Mouse (Mus musculus) spleen, postnatal 36 days (tissue): ENCODE measurements around the gene Hgd.
"Not testable (repeated sequence)": the region's sequence is repeated elsewhere in the genome, so short reads cannot be mapped to it uniquely, and the experiment has no call there.

ENCODE experiments used
- DNase-seq, 2 experiments: peaks; one replicate each; pipeline ENCODE4 v3.0.0; 2022; ENCODE audit warnings: low spot score in 2 of 2, mixed read lengths in 1 of 2

Hgd gene

DNA sequence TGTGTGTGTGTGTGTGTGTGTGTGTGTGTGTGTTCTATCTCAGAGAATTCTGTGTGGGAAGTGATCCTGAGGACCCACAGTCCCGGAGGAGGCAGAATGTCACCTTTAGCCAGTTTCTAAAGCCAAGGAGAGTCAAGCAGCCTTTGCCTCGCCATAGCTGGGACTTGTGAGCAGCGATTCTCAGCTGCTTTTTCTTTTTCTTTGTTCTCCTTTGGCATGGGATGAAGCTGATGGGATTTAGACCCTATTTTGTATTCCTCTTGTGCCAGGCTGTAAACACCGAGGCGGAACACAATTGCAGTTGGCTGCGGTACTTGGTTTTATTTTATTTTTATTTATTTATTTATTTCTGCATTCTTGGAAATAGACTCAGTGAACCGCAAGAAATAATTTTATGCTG, 49.1 kb downstream of the Hgd start:
- no peak for DNase-seq

DNA sequence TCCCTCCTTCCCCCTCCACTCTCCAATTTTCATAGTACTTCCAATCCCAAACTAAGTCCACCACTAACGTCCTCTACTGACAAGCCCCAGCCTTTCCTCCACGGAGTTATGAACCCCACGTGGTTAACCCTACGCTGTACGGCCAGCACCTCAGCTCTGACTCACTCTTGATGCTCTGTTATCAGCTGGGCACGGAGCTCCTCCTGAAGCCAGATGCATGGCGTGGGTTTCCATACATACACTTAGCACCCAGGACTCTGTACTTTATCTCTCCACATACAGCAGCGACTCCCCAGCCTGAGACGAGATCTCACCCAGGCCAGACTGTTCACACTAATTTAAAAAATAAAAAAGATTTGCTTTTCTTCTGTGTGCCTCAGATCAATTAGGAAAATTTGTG, 54.6 kb downstream of the Hgd start:
- DNase-seq = no peak

DNA sequence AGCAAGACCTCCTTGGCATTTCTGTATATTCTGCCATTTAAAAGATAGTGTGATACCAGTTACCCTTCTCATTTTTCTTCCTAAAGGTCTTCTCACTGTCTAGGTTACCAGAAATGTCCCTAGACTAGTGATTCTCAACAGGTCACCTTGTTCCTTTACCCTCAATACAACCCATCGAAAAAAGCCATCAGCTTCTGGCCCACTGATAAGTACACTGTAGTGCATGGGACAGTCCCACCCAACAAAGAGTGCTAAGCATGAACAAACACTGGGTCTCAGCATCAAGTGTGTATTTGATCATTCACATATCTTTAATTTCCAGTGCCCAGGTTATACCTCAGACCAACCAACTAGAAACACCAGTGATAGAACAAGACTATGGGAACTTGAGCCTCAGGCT, 55.1 kb downstream of the Hgd start:
- DNase-seq = no peak

DNA sequence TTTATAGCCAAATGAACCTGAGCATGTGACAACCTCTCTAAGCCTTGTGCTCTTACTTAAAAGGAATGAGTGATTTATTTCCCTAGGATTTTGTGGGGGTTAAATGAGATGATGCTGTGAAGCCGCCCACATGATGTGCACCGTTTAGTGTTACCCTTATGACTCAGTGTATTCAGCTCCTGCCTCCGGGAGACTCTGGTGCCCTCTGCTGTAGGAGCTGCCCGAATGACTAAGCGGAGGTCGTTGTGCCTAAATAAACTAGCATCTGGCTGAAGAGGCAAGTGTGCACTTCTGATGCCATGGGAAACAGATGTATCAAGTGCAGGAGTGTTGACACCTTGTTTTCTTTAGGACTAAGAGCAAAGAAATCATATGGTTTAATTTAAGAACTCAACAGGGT, 56.2 kb downstream of the Hgd start:
- DNase-seq = no peak

DNA sequence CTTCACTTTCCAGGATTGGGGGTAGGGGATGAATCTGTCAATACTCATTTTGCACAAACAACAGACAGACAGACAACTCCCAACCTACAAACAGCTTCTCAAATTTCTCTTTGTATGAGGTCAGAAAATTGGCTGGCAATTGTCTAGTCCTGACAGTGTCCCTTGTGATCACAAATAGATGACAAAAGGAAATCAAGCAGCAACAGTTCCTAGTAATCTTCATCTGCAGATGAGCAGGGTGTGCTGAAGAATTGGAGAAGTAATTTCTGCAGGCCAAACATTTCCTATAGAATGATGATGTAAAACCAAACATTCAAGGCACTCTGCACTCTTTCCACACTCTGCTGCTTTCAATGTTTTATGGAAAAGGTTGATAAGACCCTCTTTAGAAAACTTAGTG, 57.8 kb downstream of the Hgd start:
- no peak for DNase-seq

DNA sequence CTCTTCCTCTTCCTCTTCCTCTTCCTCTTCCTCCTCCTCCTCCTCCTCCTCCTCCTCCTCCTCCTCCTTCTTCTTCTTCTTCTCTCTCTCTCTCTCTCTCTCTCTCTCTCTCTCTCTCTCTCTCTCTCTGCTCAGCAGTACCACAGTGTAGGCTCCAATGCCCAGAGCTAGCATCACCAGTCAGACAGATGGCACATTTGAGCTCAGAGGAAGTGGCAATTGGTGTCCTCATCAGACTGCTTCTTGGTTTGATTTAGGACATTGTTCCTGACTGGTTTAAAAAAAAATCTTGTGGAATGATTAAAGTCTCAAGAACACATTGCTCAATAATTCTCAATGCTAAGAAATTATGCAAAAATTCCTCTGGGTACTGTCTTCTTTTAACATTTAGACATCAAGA, 60.6 kb downstream of the Hgd start:
- DNase-seq = not testable (repeated sequence)

DNA sequence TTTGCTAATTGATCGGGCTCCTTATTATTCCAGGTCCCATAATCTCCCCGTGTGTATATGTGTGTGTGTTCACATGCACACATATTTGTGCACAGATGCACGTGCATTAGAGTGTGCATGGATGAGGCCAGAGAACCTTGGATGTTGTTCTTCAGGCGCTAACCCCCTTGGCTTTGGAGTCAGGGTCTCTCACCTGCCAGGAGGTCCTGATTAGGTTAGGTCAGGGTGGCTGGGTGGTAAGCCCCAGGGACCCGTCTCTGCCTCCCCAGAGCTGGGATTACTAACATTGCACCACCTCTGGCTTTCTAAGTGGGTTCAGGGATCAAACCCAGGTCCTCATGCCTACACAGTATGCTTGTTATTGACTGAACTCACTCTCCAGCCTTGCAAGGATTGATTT, 64.5 kb downstream of the Hgd start:
- no peak for DNase-seq

DNA sequence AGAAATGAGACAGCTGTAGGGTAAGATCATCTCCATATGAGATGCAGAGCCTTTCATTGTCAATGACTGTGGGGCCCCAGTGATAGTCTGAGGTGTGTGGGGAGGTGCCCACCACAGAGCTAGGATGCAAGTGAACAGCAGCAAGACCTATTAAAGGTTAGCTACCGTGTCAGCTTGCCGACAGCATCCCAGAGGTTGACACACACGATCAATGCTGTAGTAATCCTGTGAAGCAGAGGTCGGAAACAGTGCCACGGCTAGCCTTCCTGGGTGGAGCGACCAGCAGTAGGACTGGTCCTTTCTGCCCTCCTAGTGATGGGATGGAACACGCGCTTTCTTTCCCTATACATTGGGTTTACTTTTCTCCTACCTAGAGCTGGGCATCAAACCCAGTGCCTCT, 65.3 kb downstream of the Hgd start:
- no peak for DNase-seq

DNA sequence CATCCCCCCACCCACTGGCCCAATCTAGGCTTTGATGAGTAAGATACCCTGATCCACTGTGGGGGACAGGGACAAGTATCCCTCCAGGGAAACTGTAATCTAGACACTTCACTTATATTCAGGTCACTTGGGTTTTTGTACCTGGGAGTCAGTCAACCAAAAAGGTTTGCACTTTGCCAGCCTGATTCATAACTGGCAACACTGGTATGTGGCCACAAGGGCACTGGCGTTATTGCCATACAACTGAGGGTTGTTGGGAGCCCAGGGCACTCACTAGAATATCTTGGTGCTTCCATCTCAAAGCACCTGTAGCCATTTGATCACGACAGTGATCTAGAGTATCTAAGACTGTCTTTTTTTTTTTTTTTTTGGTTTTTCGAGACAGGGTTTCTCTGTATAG, 65.8 kb downstream of the Hgd start:
- no peak for DNase-seq

DNA sequence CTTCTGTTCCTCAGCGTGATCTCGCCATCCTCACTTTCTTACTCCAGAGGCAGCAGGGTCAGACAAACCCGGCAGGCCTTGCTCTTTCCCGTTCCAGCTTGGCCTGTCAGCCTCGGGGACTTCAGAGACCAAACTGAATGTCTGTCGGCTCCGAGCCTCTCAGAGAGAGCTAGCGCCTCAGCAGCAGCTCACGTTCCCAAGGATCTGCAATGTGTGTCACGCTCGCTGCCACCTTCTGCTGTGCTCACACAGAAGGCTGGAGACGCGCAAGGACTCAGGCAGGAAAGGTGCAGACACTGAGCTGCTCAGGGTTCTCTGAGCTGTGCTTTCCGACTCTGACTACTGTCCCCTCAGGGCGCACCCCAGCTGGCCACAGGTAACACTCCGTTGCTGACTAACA, 67.1 kb downstream of the Hgd start:
- no peak for DNase-seq

DNA sequence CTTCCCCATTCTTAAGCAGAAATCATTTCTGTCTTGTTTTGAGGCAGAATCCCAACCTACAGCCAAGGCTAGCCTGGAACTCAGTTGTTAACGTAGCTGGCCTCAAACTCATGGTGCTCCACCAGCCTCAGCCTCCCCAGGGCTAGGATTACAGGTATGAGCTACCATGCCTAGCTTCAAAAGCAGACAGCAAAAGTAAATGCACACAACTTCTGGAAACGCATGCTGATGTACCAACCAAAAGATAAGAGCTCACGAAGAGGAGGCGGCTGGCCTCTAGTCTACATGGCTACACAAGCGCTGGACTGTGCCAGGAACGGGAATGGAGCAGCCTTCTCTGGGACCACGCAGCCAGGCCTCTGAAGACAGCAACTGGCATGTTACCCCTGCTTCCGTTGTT, 68.0 kb downstream of the Hgd start:
- no peak for DNase-seq

DNA sequence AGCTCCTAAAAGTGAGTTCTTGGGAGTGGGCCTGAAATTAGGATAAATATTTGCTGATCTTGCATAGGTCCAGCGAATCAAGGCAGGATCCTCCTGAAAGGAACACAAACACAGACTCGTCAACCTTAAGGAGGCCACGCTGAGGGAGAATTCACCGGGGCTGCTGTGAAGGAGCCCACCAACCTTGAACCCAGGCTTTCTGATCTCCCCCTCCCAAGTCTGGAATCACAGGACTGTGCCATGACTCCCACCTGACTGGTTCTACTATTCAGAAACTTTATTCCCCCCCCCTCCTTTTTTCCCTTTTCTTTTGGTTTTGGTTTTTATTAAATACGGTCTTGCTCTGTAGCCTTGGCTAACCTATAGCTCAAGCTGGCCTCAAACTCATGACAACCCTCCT, 69.1 kb downstream of the Hgd start:
- DNase-seq = no peak

DNA sequence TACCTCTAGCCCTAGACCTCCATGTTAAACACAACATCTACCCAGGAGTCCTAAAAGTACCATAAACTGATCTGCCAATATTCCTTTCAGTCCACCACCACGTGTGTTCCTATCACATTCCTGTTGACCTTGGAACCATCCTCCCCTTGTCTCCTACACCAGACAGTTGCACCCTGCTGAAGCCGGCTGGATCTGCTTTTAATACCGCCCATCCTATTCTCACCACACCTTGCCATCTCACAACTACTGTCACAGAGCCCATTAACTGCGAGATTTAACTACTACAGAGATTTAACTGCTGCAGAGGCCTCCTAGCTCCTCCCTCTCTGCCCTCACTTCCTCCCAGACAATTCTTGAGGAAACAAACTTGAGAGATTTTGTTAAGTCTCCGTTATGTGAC, 71.5 kb downstream of the Hgd start:
- no peak for DNase-seq

DNA sequence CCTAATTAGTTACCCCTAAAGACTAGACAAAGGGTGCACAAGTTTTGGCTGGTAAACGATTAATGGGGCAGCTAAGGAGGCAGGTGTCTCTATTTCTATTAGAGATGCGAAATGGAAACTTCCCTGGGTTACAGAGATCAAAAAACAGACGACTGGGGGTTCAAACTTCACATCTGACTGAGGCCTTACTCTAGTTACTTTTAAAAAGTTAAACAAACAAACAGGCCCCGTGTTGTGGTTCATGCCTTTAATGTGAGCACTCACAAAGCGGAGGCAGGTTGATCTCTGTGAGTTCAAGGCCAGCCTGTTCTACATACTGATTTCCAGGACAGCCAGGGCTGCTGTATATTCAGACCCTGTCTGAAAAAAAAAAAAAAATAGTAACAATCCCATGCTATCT, 72.7 kb downstream of the Hgd start:
- no peak for DNase-seq

DNA sequence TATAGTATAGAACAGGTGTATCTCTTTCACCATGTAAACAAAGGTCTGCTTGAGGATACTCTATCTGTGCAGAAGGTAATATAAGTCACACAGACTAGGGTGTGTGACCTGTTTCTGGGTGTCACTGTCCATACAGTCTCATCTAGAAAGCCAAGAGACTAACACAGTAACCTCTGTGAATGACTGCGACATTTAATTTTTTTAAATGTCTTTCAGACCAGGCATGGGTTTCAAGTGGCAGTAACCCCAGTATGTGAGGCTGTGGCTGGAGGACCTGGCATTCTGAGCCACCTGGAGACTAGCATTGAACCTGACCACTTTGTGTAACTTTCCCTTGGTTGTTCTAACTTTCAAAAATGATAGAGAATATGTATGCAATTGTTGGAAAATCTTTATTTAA, 73.1 kb downstream of the Hgd start:
- DNase-seq = no peak

DNA sequence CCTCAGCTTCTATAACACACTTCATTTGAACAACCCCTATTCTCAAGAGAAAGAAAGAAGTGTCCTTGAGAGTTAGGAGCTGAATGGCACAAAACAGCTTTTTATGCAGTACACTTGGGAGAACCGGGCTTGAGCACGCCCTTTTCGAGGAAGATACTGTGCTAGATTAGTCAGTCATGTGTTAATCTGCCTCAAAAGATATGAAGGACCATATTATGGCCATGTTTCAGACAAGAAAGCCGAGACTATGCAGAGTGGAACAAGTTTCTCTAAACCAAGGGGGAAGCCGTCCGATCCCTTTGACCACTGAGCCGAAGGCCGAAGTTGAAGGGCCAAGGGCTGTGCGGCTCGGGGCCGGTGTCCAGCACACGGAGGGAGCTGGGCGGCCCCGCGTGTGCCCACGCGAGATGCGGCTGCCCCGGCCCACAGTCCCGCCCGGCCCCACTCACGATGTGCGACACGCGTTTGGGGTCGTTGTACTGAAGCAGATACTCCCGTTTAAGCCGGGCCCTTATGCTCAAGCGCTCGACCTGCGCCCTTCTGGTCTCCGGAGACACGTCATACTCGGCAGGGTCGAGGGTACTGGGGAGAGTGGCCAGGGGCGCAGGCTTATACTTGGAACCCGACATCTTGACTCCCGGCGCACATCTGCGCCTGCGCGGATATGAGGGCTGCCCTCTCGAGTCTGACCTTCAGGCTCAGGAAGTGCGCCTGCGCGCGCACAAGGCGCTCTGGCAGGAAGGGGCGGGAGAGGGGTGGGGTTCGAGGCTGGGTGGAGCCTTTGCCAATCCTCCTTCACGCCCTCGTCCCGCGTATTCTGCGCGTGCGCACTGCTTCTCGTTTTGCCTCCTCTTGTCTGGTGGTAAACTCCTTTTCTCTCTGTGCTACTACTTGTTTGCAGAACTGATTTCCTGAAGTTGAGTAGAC, 74.0 kb downstream of the Hgd start, which contains the start of gene Ndufb4:
Gene Ndufb4 (minus strand): TSS at position 723 of the 927 bp plus-strand sequence.
- DNase-seq = peak; percentile 96 to 98

DNA sequence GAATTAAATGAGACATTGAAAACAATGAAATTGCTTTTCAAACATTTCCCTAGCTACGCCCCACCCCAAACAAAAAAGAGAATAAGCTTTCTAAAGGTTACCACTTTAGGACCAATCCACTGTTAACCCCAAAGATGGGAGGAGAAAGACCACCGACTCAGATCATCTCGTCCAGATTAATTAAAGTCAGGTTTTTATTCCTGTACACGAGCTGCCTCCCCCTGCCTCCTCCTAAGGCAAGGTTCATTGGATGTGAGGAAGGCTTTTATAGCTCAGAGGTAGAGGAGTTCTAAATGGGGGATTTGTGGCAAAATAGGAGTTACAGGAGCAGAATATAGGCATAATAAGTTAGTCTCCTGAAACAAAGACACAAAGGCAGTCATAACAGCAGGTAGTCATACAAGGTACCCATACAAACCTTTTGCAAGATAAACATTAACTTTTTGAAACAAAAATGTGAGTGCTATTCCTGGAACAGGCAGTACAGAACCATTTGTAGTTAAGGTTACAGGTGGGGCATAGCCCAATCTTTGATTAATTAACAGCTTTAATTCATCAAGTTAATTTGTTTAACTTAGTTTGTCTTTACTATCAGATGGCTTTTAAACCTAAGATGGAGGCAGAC, 75.0 kb downstream of the Hgd start:
- DNase-seq = no peak

DNA sequence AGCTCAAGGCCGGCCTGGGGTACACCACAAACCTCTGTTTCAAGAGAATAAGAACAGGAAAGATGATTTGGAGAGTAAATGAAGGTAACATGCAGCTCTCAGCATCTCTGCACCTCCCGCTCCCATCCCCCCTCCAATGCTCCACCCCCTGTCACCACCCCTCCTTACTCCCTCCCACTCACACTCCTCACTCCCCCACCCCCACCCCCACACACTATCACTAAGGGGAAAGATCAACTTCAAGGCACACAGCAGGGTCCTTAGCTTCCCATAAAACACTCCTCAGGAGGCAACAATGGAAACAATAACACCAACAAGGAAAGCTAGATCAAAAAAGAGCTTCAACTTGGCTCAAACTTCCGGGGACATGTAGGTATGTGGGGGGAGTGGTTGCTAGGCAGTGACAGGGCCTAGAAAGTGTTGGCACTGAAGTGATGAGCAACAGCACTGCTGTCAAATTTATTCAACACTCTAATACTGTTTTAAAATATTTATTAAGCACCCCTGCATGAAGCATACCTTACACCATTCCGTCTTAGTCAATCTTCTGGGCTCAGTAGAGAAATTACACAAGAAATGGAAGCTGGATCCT, 75.9 kb downstream of the Hgd start:
- DNase-seq = no peak

DNA sequence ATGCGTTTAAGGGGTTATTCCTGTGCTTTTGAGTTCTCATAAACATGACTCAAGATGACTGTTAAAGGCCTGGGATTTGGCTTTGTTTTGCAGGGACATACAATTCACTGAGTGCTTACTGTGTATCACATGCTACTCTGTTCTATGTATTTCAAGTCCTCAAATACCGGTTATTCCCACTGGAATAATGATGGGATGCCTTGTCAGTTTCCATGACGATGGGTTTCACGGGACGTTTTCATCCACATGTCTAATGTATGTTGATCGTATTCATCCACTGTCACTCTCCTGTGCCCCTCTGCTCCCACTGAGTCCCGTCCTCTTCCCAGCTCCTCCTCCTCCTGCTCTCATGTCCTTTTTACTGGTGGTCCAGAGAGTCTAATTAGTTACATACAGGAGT, 76.8 kb downstream of the Hgd start:
- DNase-seq = no peak

DNA sequence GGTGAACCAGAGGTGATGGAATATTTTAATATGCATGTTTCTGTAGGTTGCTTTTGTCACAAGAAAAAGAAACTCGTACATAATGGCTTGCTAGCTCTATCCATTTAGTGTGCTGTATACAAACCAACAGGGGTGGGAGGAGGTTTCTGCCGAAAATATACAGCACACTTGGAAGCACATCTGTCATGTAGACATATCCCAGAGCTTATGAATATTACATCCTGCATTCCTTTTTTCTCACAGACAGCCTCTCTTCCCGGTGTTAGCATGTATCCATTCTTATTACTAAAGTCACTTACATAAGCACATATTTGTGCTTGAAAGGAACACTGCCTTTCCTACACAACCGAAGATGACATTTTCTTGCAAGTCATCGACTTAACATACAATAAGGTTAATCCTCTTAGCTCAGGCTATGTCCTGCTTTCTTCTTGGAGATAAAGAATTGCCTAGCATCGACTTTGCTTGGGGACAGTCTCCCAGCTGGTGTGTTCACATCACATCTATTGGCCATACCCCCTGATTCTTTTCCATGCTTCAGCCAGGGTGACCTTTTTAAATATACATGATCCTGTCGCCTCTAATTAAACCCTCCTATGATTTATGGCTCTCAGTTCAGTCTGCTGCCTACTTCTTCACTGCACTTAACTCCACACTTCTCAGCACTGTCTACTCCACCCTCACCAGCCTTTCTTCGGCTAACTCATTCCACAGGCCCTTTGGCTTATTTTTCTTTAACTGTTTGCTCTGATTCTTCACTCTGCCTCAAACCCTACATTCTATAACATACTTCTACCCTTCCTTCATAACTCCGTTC, 83.9 kb downstream of the Hgd start:
- DNase-seq = no peak

DNA sequence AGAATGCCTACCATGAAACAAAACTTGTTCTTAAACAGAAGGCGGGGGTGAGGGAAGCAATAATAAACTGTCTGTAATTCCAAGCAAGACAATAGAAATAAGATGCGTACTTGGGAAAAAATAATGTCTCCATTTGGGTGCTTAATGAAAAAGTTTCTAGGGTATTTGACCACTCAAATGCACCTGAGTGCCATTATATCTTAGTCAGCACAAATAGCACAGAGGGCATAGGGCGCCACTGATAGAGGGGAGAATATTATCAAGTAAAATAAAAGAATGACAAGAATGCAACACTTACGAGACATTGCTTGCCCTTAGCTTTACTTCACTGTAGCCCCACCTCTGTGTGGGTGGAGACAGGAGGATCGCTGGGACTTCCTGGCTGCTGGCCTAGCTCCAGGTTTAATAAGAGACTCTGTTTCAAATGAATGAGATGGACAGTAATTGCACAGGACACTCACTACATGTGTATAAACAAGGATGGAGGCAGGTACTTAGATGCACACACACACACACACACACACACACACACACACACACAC, 85.5 kb downstream of the Hgd start:
- DNase-seq = no peak
